Mouse (Mus musculus) heart, adult 2 months (tissue): Measurements from ENCODE around the gene Olfr206.

Experiments
- CTCF ChIP-seq: fragments of 200-600 bp; IDR thresholded peaks from 2 replicates; pipeline ENCODE4 v1.8.1; 2022; ENCODE audit warnings: antibody characterized with exemption, mild to moderate bottlenecking, moderate library complexity
- EP300 ChIP-seq: fragments of 200-500 bp; IDR thresholded peaks from 2 replicates; pipeline ENCODE4 v1.6.1; 2011; ENCODE audit warnings: low read depth, low read length, control low read depth; ENCODE audit not compliant: insufficient read depth
- POLR2A ChIP-seq: fragments of 200-500 bp; IDR thresholded peaks from 2 replicates; pipeline ENCODE4 v1.6.1; 2011; ENCODE audit warnings: mild to moderate bottlenecking, low read depth, low read length, control low read depth; ENCODE audit not compliant: insufficient read depth

DNA sequence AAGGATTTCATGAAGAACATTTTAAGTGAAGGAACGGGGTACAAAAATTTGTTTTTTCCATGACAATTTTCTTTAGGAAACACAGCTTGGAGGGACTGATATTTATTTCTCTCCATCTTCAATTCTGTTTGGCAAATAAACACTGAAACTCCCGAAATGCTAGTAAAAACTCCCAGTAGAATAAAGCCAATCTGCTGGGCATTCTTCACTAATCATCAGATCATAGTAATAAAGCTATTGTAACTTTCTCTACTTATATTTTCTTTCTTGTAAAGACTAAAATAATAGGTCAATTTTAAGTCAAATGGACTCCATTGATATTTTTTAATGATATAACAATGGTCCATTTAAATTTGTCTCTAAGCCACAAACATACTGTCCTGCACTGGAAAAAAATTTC is 14.8 kb upstream of the Olfr206 start, which contains the start of gene Olfr209:
- TF ChIP-seq POLR2A = no peak
- no peak for TF ChIP-seq CTCF
- no peak for TF ChIP-seq EP300
